Mouse (Mus musculus) CH12.LX (cell line): Measurements from ENCODE around the gene Bhlhe41. TPM values are rescaled to one million over a fixed set of nuclear protein-coding genes. Genes with fewer than 3 reads are reported as not detected.

Source experiments
- DNase-seq: peaks from one replicate; pipeline ENCODE4 v3.0.0-alpha.2; 2013; ENCODE audit errors: extremely low read depth
- H3K27ac ChIP-seq: 2 replicates; pipeline ENCODE4 v1.5.1; 2012; ENCODE audit warnings: low read depth, mild to moderate bottlenecking, control low read depth, moderate library complexity; ENCODE audit not compliant: insufficient read depth
- H3K27me3 ChIP-seq: replicated peaks from 2 replicates; pipeline ENCODE3; 2012; ENCODE audit warnings: inconsistent platforms
- H3K36me3 ChIP-seq, 2 experiments: replicated peaks in 1 of 2; 2 replicates each; pipeline versions ENCODE3 to v1.6.1; 2012; ENCODE audit warnings: inconsistent platforms in 1 of 2, low read length in 1 of 2, mild to moderate bottlenecking in 1 of 2, mixed read lengths in 1 of 2, moderate library complexity in 1 of 2; ENCODE audit not compliant: control insufficient read depth in 1 of 2, insufficient read depth in 1 of 2
- H3K4me1 ChIP-seq, 2 experiments: 2 replicates each; pipeline ENCODE4 v1.6.1; 2012; ENCODE audit warnings: inconsistent platforms in 1 of 2, moderate library complexity in 1 of 2; ENCODE audit not compliant: insufficient read depth in 2 of 2, control insufficient read depth in 1 of 2
- H3K4me2 ChIP-seq: 2 replicates; pipeline ENCODE4 v1.6.1; 2012; ENCODE audit warnings: low read depth, mild to moderate bottlenecking, control low read depth; ENCODE audit not compliant: poor library complexity, insufficient read depth, severe bottlenecking
- H3K4me3 ChIP-seq, 3 experiments: fragments of 150-350 bp in 1 of 3; sonication (generic) in 1 of 3; replicated peaks in 1 of 3; 2 replicates each; pipeline versions ENCODE3 to v1.5.1; 2011 to 2012; ENCODE audit warnings: low read depth in 2 of 3, low read length in 2 of 3, mild to moderate bottlenecking in 2 of 3, moderate library complexity in 2 of 3, control low read depth in 1 of 3, improper control_type of control experiment in 1 of 3, inconsistent platforms in 1 of 3, mixed read lengths in 1 of 3; ENCODE audit not compliant: poor library complexity in 1 of 3
- H3K79me2 ChIP-seq: replicated peaks from 2 replicates; pipeline ENCODE4 v1.6.1; 2012; ENCODE audit warnings: mild to moderate bottlenecking, moderate library complexity; ENCODE audit not compliant: control insufficient read depth, poor library complexity, insufficient read depth, severe bottlenecking; ENCODE audit errors: extremely low read depth
- H3K9ac ChIP-seq: 2 replicates; pipeline ENCODE4 v1.6.1; 2012; ENCODE audit warnings: low read depth, mild to moderate bottlenecking, control low read depth, moderate library complexity; ENCODE audit not compliant: insufficient read depth
- H3K9me3 ChIP-seq: replicated peaks from 2 replicates; pipeline ENCODE3; 2012; ENCODE audit warnings: low read length, inconsistent platforms, mixed read lengths
- BHLHE40 ChIP-seq: IDR thresholded peaks from 2 replicates; pipeline ENCODE4 v1.6.1; 2011; ENCODE audit warnings: mild to moderate bottlenecking, low read depth, low read length, improper control_type of control experiment
- CHD1 ChIP-seq: IDR thresholded peaks from 2 replicates; pipeline ENCODE4 v1.6.1; 2012; ENCODE audit warnings: low read depth, low read length, improper control_type of control experiment, inconsistent platforms
- CHD2 ChIP-seq: IDR thresholded peaks from 2 replicates; pipeline ENCODE4 v1.6.1; 2011; ENCODE audit warnings: low read length, improper control_type of control experiment
- CTCF ChIP-seq, 2 experiments: IDR thresholded peaks in 1 of 2; conservative IDR thresholded peaks in 1 of 2; 2 replicates each; pipeline ENCODE4 v1.5.1; 2011 to 2012; ENCODE audit warnings: low read depth in 2 of 2, low read length in 2 of 2, improper control_type of control experiment in 1 of 2, inconsistent platforms in 1 of 2, mild to moderate bottlenecking in 1 of 2, moderate library complexity in 1 of 2
- E2F4 ChIP-seq: IDR thresholded peaks from 2 replicates; pipeline ENCODE4 v1.6.1; 2011; ENCODE audit warnings: low read depth, low read length, improper control_type of control experiment; ENCODE audit not compliant: insufficient replicate concordance
- ELF1 ChIP-seq: IDR thresholded peaks from 2 replicates; pipeline ENCODE4 v1.6.1; 2014; ENCODE audit warnings: low read depth, mild to moderate bottlenecking, inconsistent platforms, low read length, improper control_type of control experiment
- EP300 ChIP-seq: IDR thresholded peaks from 2 replicates; pipeline ENCODE4 v1.6.1; 2011; ENCODE audit warnings: low read length, improper control_type of control experiment
- ETS1 ChIP-seq: conservative IDR thresholded peaks from 2 replicates; pipeline ENCODE4 v1.6.1; 2012; ENCODE audit warnings: low read depth, mild to moderate bottlenecking, inconsistent platforms, low read length, improper control_type of control experiment, moderate library complexity
- GABPA ChIP-seq: IDR thresholded peaks from 2 replicates; pipeline ENCODE4 v1.6.1; 2012; ENCODE audit warnings: low read depth, low read length, improper control_type of control experiment, inconsistent platforms; ENCODE audit not compliant: insufficient replicate concordance
- HCFC1 ChIP-seq: IDR thresholded peaks from 2 replicates; pipeline ENCODE4 v1.6.1; 2012; ENCODE audit warnings: low read depth, mild to moderate bottlenecking, inconsistent platforms, low read length, improper control_type of control experiment
- IRF4 ChIP-seq: IDR thresholded peaks from 2 replicates; pipeline ENCODE4 v1.6.1; 2014; ENCODE audit warnings: low read depth, mild to moderate bottlenecking, inconsistent platforms, low read length, improper control_type of control experiment
- JUN ChIP-seq: IDR thresholded peaks from 2 replicates; pipeline ENCODE4 v1.6.1; 2011; ENCODE audit warnings: low read depth, mild to moderate bottlenecking, low read length, improper control_type of control experiment, moderate library complexity; ENCODE audit not compliant: insufficient read depth
- JUND ChIP-seq: conservative IDR thresholded peaks from 2 replicates; pipeline ENCODE4 v1.6.1; 2011; ENCODE audit warnings: low read depth, low read length, improper control_type of control experiment
- KAT2A ChIP-seq: IDR thresholded peaks from 2 replicates; pipeline ENCODE4 v1.6.1; 2012; ENCODE audit warnings: low read length, improper control_type of control experiment, inconsistent platforms; ENCODE audit not compliant: insufficient replicate concordance
- MAFK ChIP-seq: IDR thresholded peaks from 2 replicates; pipeline ENCODE4 v1.6.1; 2011; ENCODE audit warnings: low read length, improper control_type of control experiment; ENCODE audit not compliant: insufficient replicate concordance
- MAX ChIP-seq: IDR thresholded peaks from 2 replicates; pipeline ENCODE4 v1.6.1; 2011; ENCODE audit warnings: low read length, improper control_type of control experiment
- MAZ ChIP-seq: IDR thresholded peaks from 2 replicates; pipeline ENCODE4 v1.6.1; 2012; ENCODE audit warnings: low read depth, mild to moderate bottlenecking, inconsistent platforms, low read length, improper control_type of control experiment, moderate library complexity
- MEF2A ChIP-seq: IDR thresholded peaks from 2 replicates; pipeline ENCODE4 v1.6.1; 2014; ENCODE audit warnings: low read depth, mild to moderate bottlenecking, inconsistent platforms, low read length, improper control_type of control experiment, borderline replicate concordance
- MXI1 ChIP-seq: IDR thresholded peaks from 2 replicates; pipeline ENCODE4 v1.6.1; 2011; ENCODE audit warnings: mild to moderate bottlenecking, low read depth, low read length, improper control_type of control experiment
- MYC ChIP-seq: IDR thresholded peaks from 2 replicates; pipeline ENCODE4 v1.6.1; 2011; ENCODE audit warnings: low read depth, mild to moderate bottlenecking, improper control_type of control experiment, low read length
- NELFE ChIP-seq: IDR thresholded peaks from 2 replicates; pipeline ENCODE4 v1.6.1; 2011; ENCODE audit warnings: low read depth, low read length, improper control_type of control experiment
- NRF1 ChIP-seq: IDR thresholded peaks from 2 replicates; pipeline ENCODE4 v1.6.1; 2014; ENCODE audit warnings: low read depth, mild to moderate bottlenecking, inconsistent platforms, low read length, improper control_type of control experiment, moderate library complexity
- PAX5 ChIP-seq: IDR thresholded peaks from 2 replicates; pipeline ENCODE4 v1.6.1; 2012; ENCODE audit warnings: low read length, inconsistent platforms, mixed read lengths
- POLR2A ChIP-seq: IDR thresholded peaks from 2 replicates; pipeline ENCODE4 v1.6.1; 2011; ENCODE audit warnings: low read depth, mild to moderate bottlenecking, improper control_type of control experiment, low read length
- POLR2AphosphoS2 ChIP-seq: IDR thresholded peaks from 2 replicates; pipeline ENCODE4 v1.6.1; 2011; ENCODE audit warnings: low read depth, low read length, improper control_type of control experiment
- RAD21 ChIP-seq: IDR thresholded peaks from 2 replicates; pipeline ENCODE4 v1.6.1; 2011; ENCODE audit warnings: low read depth, mild to moderate bottlenecking, low read length, improper control_type of control experiment, moderate library complexity
- RCOR1 ChIP-seq: conservative IDR thresholded peaks from 2 replicates; pipeline ENCODE4 v1.6.1; 2012; ENCODE audit warnings: low read depth, mild to moderate bottlenecking, inconsistent platforms, low read length, improper control_type of control experiment
- SIN3A ChIP-seq: IDR thresholded peaks from 2 replicates; pipeline ENCODE4 v1.6.1; 2012; ENCODE audit warnings: low read length, improper control_type of control experiment, inconsistent platforms
- SMC3 ChIP-seq: IDR thresholded peaks from 2 replicates; pipeline ENCODE4 v1.6.1; 2011; ENCODE audit warnings: low read depth, low read length, improper control_type of control experiment
- TBP ChIP-seq: conservative IDR thresholded peaks from 2 replicates; pipeline ENCODE4 v1.6.1; 2011; ENCODE audit warnings: low read depth, low read length, improper control_type of control experiment
- TCF12 ChIP-seq: IDR thresholded peaks from 2 replicates; pipeline ENCODE4 v1.6.1; 2014; ENCODE audit warnings: low read depth, mild to moderate bottlenecking, inconsistent platforms, low read length, improper control_type of control experiment
- UBTF ChIP-seq: IDR thresholded peaks from 2 replicates; pipeline ENCODE4 v1.6.1; 2012; ENCODE audit warnings: low read depth, mild to moderate bottlenecking, inconsistent platforms, low read length, improper control_type of control experiment, moderate library complexity
- USF1 ChIP-seq: IDR thresholded peaks from 2 replicates; pipeline ENCODE4 v1.6.1; 2014; ENCODE audit warnings: low read depth, mild to moderate bottlenecking, inconsistent platforms, low read length, improper control_type of control experiment
- ZC3H11A ChIP-seq: IDR thresholded peaks from 2 replicates; pipeline ENCODE4 v1.6.1; 2012; ENCODE audit warnings: low read depth, mild to moderate bottlenecking, inconsistent platforms, low read length, improper control_type of control experiment
- ZKSCAN1 ChIP-seq: IDR thresholded peaks from 2 replicates; pipeline ENCODE4 v1.6.1; 2012; ENCODE audit warnings: low read depth, inconsistent platforms, low read length, improper control_type of control experiment, borderline replicate concordance
- ZMIZ1 ChIP-seq: IDR thresholded peaks from 2 replicates; pipeline ENCODE4 v1.6.1; 2012; ENCODE audit warnings: low read depth, mild to moderate bottlenecking, inconsistent platforms, low read length, improper control_type of control experiment
- ZNF384 ChIP-seq: IDR thresholded peaks from 2 replicates; pipeline ENCODE4 v1.6.1; 2012; ENCODE audit warnings: low read depth, low read length, improper control_type of control experiment, inconsistent platforms
- dilution Hi-C: fragments of 300-500 bp; cut with MboI; formaldehyde crosslinking; loops from 2 replicates; pipeline ENCODE4 v1.14.3; 2020; ENCODE audit warnings: low sequenced_read_pairs; ENCODE audit not compliant: extremely low pct_unique_long_range_greater_than_20kb, extremely low pct_ligation_motif_present
- in situ Hi-C: fragments of 300-500 bp; cut with MboI; formaldehyde crosslinking; loops from 3 replicates; pipeline ENCODE4 v1.14.3; 2019; ENCODE audit warnings: low sequenced_read_pairs, low pct_ligation_motif_present, low pct_unique_long_range_greater_than_20kb, mixed read lengths
- polyA plus RNA-seq: library from polyadenylated mRNA; unstranded; fragments of >175 nt; gene quantifications from 2 replicates; pipeline ENCODE4 v1.2.1, GENCODE M21; 2012; ENCODE audit warnings: low read depth; ENCODE audit not compliant: insufficient read length
- total RNA-seq, 2 experiments: library from RNA; depleted of rRNA; stranded (reverse); fragments of 300-350 nt in 1 of 2; fragments of >200 nt in 1 of 2; gene quantifications; 2 replicates each; pipeline ENCODE4 v1.2.3; 2012 to 2014

The Bhlhe41 gene
- total and polyA plus RNA-seq, 3 experiments, result 12.5 to 105 (median 12.6) TPM

- Histone ChIP-seq H3K79me2 (no peaks in the 10 kb centered on the region), H3K4me1 (peaks cover 39 to 75% of the 10 kb centered on the region in 2 experiments), H3K9me3 (peaks cover 10% of the 10 kb centered on the region)
- dilution Hi-C loops, result no loop called here
- TF ChIP-seq RCOR1 (no peak), NRF1 (no peak), GABPA (no peak), ELF1 (no peak; the same call in 1 of the 2 replicates), PAX5 (no peak), NELFE (no peak), USF1 (no peak), HCFC1 (peak; percentile 64), ZC3H11A (no peak), E2F4 (no peak), POLR2AphosphoS2 (no peak), MXI1 (peak; percentile 37; the same call in 1 of the 2 replicates), MAFK (no peak), TCF12 (peak; percentile 92), JUND (no peak), UBTF (no peak), MEF2A (peak; percentile 84), MAX (peak; percentile 98), SMC3 (peak; percentile 44; the same call in 1 of the 2 replicates), BHLHE40 (peak; percentile 90), MAZ (peak; percentile 80), ZKSCAN1 (no peak), CHD2 (peak; percentile 78), TBP (peak; percentile 85), KAT2A (no peak), SIN3A (no peak; the same call in 1 of the 2 replicates), ETS1 (peak; percentile 87), CTCF (conservative IDR thresholded peaks at IDR 0.05 in 1 of 2, IDR thresholded peaks at IDR 0.05 in 1 of 2; ENCODE audit: low read depth in 2 of 2, low read length in 2 of 2) (no peak), ZNF384 (no peak), MYC (peak; percentile 97), EP300 (peak; percentile 89), CHD1 (no peak), ZMIZ1 (no peak), IRF4 (peak; percentile 92), JUN (no peak), RAD21 (peak; percentile 6), POLR2A (peak; percentile 36; the same call in 1 of the 2 replicates)
- TF ChIP-seq, all 38 proteins: peak for 16
- H3K4me3 ChIP-seq, result no peak overlapping the region
- H3K9ac ChIP-seq, result no peak overlapping the region
- H3K36me3 ChIP-seq, result peaks cover 0 to 2% of the 10 kb centered on the region in 2 experiments
- in situ Hi-C loops, result no loop called here
- H3K4me2 ChIP-seq, result peak overlapping the region; percentile 38; the same call in 1 of the 2 replicates
- no peaks in the 10 kb centered on the region for H3K27me3 ChIP-seq
- peak overlapping the region; percentile 95 for H3K27ac ChIP-seq
- DNase-seq, result peak; percentile 93
Measured at GRCm38 (mm10) chr6:145883668-145884067, 18.3 kb upstream of the Bhlhe41 start.
